Mouse (Mus musculus) left cerebral cortex, postnatal 14 days (tissue): Measurements from ENCODE around the gene Cldn2. TPM values are rescaled to one million over a fixed set of nuclear protein-coding genes. Genes with fewer than 3 reads are reported as not detected.
A peak's percentile ranks its signal among the peaks of the same experiment; 100 is the strongest.

ENCODE experiments used
- DNase-seq, 2 experiments: peaks; one replicate each; pipeline ENCODE4 v3.0.0; 2021 to 2022; ENCODE audit warnings: low spot score in 2 of 2, mixed read lengths in 1 of 2
- intact Hi-C: fragments of 180-260 bp; cut with DNase I; formaldehyde crosslinking; loops from one replicate; pipeline ENCODE4 v1.15.1; 2025
- total RNA-seq, 2 experiments: library from RNA; stranded (reverse); gene quantifications; 2 replicates each; pipeline ENCODE4 v1.2.3; 2021

The Cldn2 gene
- total RNA-seq, 2 experiments from 2014 or later, result 0.87 to 0.97 TPM

GRCm38 (mm10) chrX:139799953-139800352 is 675 bp upstream of the Cldn2 start:
- DNase-seq, result no peak
- intact Hi-C loops, result no loop called here

- intact Hi-C loops, result no loop called here
- no peak for DNase-seq
These were observed 2.4 kb downstream of the Cldn2 start for GRCm38 (mm10) chrX:139803028-139803427.

- DNase-seq, result no peak
- intact Hi-C loops, result no loop called here
These were observed 5.3 kb downstream of the Cldn2 start for GRCm38 (mm10) chrX:139805918-139806317.

GRCm38 (mm10) chrX:139807391-139807790 is 6.8 kb downstream of the Cldn2 start:
- no peak for DNase-seq
- intact Hi-C loops, result no loop called here

- peak in 1 of 2 experiments; percentile 6 for DNase-seq
- intact Hi-C loops, result no loop called here
These were observed 7.5 kb downstream of the Cldn2 start for GRCm38 (mm10) chrX:139808085-139808484.

- DNase-seq, result no peak
- intact Hi-C loops, result no loop called here
These were observed 7.9 kb downstream of the Cldn2 start for GRCm38 (mm10) chrX:139808501-139808900.

GRCm38 (mm10) chrX:139812636-139813298 is 12.1 kb downstream of the Cldn2 start:
- intact Hi-C loops, result no loop called here
- DNase-seq, result no peak

- no peak for DNase-seq
- intact Hi-C loops, result no loop called here
These were observed 12.8 kb downstream of the Cldn2 start for GRCm38 (mm10) chrX:139813299-139814002.

- intact Hi-C loops, result no loop called here
- DNase-seq, result no peak
These were observed 13.5 kb downstream of the Cldn2 start for GRCm38 (mm10) chrX:139814018-139814635.

- DNase-seq, result no peak
- intact Hi-C loops, result no loop called here
These were observed 14.6 kb downstream of the Cldn2 start for GRCm38 (mm10) chrX:139815201-139815600.

GRCm38 (mm10) chrX:139825402-139825801 is 24.8 kb downstream of the Cldn2 start:
- intact Hi-C loops, result no loop called here
- DNase-seq, result no peak

GRCm38 (mm10) chrX:139826926-139827325 is 26.3 kb downstream of the Cldn2 start:
- no peak for DNase-seq
- intact Hi-C loops, result no loop called here

GRCm38 (mm10) chrX:139828363-139829092 is 27.9 kb downstream of the Cldn2 start:
- no peak for DNase-seq
- intact Hi-C loops, result no loop called here

GRCm38 (mm10) chrX:139832464-139832863 is 31.8 kb downstream of the Cldn2 start:
- peak; percentile 55 to 66 for DNase-seq
- intact Hi-C loops, result loop anchor here (10.0 kb wide), 3 partner anchors 58 to 458 kb away; no protein-coding TSS in a partner anchor

GRCm38 (mm10) chrX:139839057-139839456 is 38.4 kb downstream of the Cldn2 start:
- intact Hi-C loops, result loop anchor here (10.0 kb wide), 3 partner anchors 64 to 464 kb away; no protein-coding TSS in a partner anchor
- DNase-seq, result no peak

GRCm38 (mm10) chrX:139841091-139841490 is 40.5 kb downstream of the Cldn2 start:
- intact Hi-C loops, result no loop called here
- no peak for DNase-seq

GRCm38 (mm10) chrX:139854795-139855194 is 54.2 kb downstream of the Cldn2 start:
- intact Hi-C loops, result no loop called here
- no peak for DNase-seq

GRCm38 (mm10) chrX:139859402-139859801 is 58.8 kb downstream of the Cldn2 start:
- intact Hi-C loops, result no loop called here
- DNase-seq, result peak; percentile 7 to 17
